Mouse (Mus musculus) bone marrow macrophage, adult 2 months (primary cell): ENCODE measurements around the gene Numb.

ENCODE experiments used
- CTCF ChIP-seq: IDR thresholded peaks from 2 replicates; pipeline ENCODE4 v1.5.1; 2012; ENCODE audit warnings: low read depth, mild to moderate bottlenecking, low read length, moderate library complexity
- POLR2A ChIP-seq: IDR thresholded peaks from 2 replicates; pipeline ENCODE4 v1.6.1; 2012; ENCODE audit warnings: mild to moderate bottlenecking, low read depth, low read length, borderline replicate concordance

DNA sequence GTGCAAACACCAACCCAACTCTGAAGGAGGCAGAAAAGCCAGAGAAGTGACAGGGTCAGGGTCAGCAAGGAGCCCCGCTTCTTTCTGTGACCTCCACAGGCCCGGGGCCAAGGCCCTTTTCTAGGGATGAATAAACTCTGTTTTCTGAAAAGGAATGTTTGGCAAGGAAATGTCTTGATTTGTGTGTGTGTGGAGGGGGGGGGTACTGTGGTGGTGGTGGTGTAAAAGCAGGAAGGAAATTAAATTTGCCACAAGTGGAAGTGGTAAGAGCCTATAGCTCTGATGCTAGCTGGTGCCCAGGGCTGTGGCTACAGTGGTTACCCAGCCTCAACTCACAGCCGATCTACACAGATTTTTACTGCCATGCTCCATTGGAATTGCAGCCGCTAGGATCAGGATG, 159.0 kb downstream of the Numb start:
- TF ChIP-seq CTCF: no peak
- no peak for TF ChIP-seq POLR2A
